Mouse (Mus musculus) small intestine, adult 2 months (tissue): ENCODE results near the gene Stxbp6.

Experiments used
- CTCF ChIP-seq: fragments of 200-500 bp; IDR thresholded peaks from 2 replicates; pipeline ENCODE4 v1.5.1; 2012; ENCODE audit warnings: low read depth, mild to moderate bottlenecking, control low read depth, inconsistent platforms, low read length, moderate library complexity, mixed read lengths; ENCODE audit not compliant: insufficient replicate concordance, insufficient read length; ENCODE audit errors: extremely low read depth
- POLR2A ChIP-seq: fragments of 200-500 bp; IDR thresholded peaks from 2 replicates; pipeline ENCODE4 v1.6.1; 2012; ENCODE audit warnings: low read depth, mild to moderate bottlenecking, control low read depth, inconsistent platforms, low read length, moderate library complexity

DNA sequence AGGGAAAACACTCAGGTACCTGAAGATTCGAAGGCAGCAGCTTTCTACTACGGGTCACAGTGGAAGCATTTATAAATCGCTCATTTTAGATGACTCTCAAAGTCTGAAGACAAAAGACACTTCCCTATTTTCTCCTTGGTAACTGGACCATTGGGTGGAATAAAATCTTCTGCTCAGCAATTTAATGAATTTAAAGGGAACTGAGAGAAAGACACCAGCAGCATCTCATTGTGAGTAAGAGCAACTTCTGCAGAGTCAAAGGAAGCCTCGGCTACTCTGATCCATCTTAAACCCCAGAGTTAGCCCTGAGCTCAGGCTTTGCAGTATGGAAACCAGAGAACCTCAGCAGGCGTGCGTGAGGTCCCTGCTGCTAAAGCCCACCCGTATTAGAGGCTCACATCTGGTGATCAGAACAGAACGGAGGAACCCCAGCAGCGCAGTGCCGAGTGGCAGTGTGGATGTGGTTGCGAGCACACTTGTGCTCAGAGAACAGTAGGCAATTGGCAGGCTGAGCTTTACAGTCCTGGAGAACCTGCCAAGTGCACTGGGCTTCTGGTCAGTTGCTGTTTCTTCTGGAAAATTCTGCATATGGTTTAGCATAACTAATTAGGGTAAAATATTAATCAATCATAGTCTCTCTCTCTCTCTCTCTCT lies 62.9 kb downstream of the Stxbp6 start:
- TF ChIP-seq CTCF: no peak
- TF ChIP-seq POLR2A: no peak
